Comparison of ENCODE assay signal across 24 mouse cellular contexts in genomic region chr6:50301121-50301520, GRCm38 (mm10). TPM values are rescaled to one million over a fixed set of nuclear protein-coding genes. Genes with fewer than 3 reads are reported as not detected.
DNase-seq lines count a peak whose midpoint lies in the region; ATAC-seq and TF ChIP-seq lines count a peak whose summit lies in the region.
"Had no signal": no experiment of that assay in that cellular context is flagged by ENCODE, and none has a peak within 500 bp of the region (broad histone marks: within the 10 kb centered on the region; RNA-seq: fewer than 3 reads in every experiment).

No protein-coding gene starts in this region.

- peak; percentile 80 for ATAC-seq in midbrain, embryonic 13.5 days
- no peak for ATAC-seq in midbrain, embryonic 11.5 days (ENCODE audit: low FRiP score)
- ATAC-seq in midbrain, embryonic 15.5 days (replicated peaks) = peak; percentile 87
- peak; percentile 65; the same call in 1 of the 2 replicates for ATAC-seq in midbrain, postnatal 0 days (ENCODE audit: low FRiP score)
- ATAC-seq in liver, embryonic 12.5 days = no peak
- ATAC-seq: activated CD4-positive, CD25-positive, alpha-beta regulatory T cell, adult 4 months; forebrain, embryonic 13.5 days; forebrain, embryonic 15.5 days; Patski had no signal

- DNase-seq in midbrain, embryonic 11.5 days (ENCODE audit: low spot score, missing footprints) = no peak
- DNase-seq in brain, embryonic 14.5 days (ENCODE audit: low read depth) = peak; percentile 64
- DNase-seq in midbrain, postnatal 0 days (ENCODE audit: low spot score) = no peak
- DNase-seq in cerebellum, adult 11 months = no peak
- no peak for DNase-seq in layer of hippocampus, adult 8-10 months (ENCODE audit: low spot score in 2 of 2)
- DNase-seq: adrenal gland, adult 8-10 months; adrenal gland, postnatal 14 days; adrenal gland, postnatal 36 days; cerebellum, adult 11-12 months; cerebellum, adult 2 months; cerebellum, adult 9-10 months; cerebellum, postnatal 10 days; cerebellum, postnatal 25 days; forebrain, postnatal 0 days had no signal

- H3K9me3 ChIP-seq in midbrain, embryonic 13.5 days = no peaks in the 10 kb centered on the region
- no peaks in the 10 kb centered on the region for H3K9me3 ChIP-seq in midbrain, embryonic 11.5 days (ENCODE audit: control insufficient read depth, low read length)
- no peaks in the 10 kb centered on the region for H3K9me3 ChIP-seq in midbrain, embryonic 15.5 days
- no peaks in the 10 kb centered on the region for H3K9me3 ChIP-seq in midbrain, postnatal 0 days (ENCODE audit: low read length)
- no peaks in the 10 kb centered on the region for H3K9me3 ChIP-seq in liver, embryonic 12.5 days (replicated peaks)
- H3K9me3 ChIP-seq: embryonic facial prominence, embryonic 10.5 days; embryonic facial prominence, embryonic 12.5 days; forebrain, embryonic 13.5 days; forebrain, embryonic 15.5 days; G1E had no signal

- 54% methylated on average over 7 of the region's 7 CpGs for WGBS in midbrain, embryonic 13.5 days
- 92% methylated on average over 7 of the region's 7 CpGs for WGBS in midbrain, embryonic 11.5 days
- WGBS in midbrain, embryonic 15.5 days = 35% methylated on average over 7 of the region's 7 CpGs
- 46% methylated on average over 7 of the region's 7 CpGs for WGBS in midbrain, postnatal 0 days
- WGBS in liver, embryonic 12.5 days (ENCODE audit: insufficient replicate concordance) = 86% methylated on average over 7 of the region's 7 CpGs

- no peaks in the 10 kb centered on the region for H3K27me3 ChIP-seq in midbrain, embryonic 13.5 days
- H3K27me3 ChIP-seq in midbrain, embryonic 11.5 days (ENCODE audit: control insufficient read depth, insufficient read depth, low read length) = no peaks in the 10 kb centered on the region
- H3K27me3 ChIP-seq in midbrain, embryonic 15.5 days (replicated peaks) = no peaks in the 10 kb centered on the region
- H3K27me3 ChIP-seq in midbrain, postnatal 0 days (ENCODE audit: insufficient read depth, low read length) = no peaks in the 10 kb centered on the region
- H3K27me3 ChIP-seq in liver, embryonic 12.5 days (replicated peaks) = no peaks in the 10 kb centered on the region
- H3K27me3 ChIP-seq: embryonic facial prominence, embryonic 12.5 days; forebrain, embryonic 13.5 days; forebrain, embryonic 15.5 days; Patski had no signal

- H3K4me3 ChIP-seq in midbrain, embryonic 13.5 days (replicated peaks) = no peak overlapping the region
- H3K4me3 ChIP-seq in midbrain, embryonic 11.5 days (ENCODE audit: low read depth, low read length) = no peak overlapping the region
- peak overlapping the region; percentile 1; the same call in 1 of the 2 replicates for H3K4me3 ChIP-seq in midbrain, embryonic 15.5 days
- no peak overlapping the region for H3K4me3 ChIP-seq in midbrain, postnatal 0 days (ENCODE audit: low read depth, low read length)
- no peak overlapping the region for H3K4me3 ChIP-seq in liver, embryonic 12.5 days
- H3K4me3 ChIP-seq: embryonic facial prominence, embryonic 10.5 days; embryonic facial prominence, embryonic 12.5 days; forebrain, embryonic 13.5 days; forebrain, embryonic 15.5 days had no signal

- no peak for TF ChIP-seq CTCF in brain, embryonic 14.5 days (IDR thresholded peaks at IDR 0.05; ENCODE audit: borderline replicate concordance, extremely low read depth, insufficient read depth, insufficient read length)
- no peak for TF ChIP-seq CTCF in midbrain, postnatal 0 days (IDR thresholded peaks at IDR 0.05)

- H3K27ac ChIP-seq in midbrain, embryonic 13.5 days = 0 out of 2 replicates have a peak overlapping the region, but pooled peaks have one; percentile 30
- H3K27ac ChIP-seq in midbrain, embryonic 11.5 days (ENCODE audit: low read depth, low read length) = no peak overlapping the region
- H3K27ac ChIP-seq in midbrain, embryonic 15.5 days = peak overlapping the region; percentile 24; the same call in 1 of the 2 replicates
- no peak overlapping the region for H3K27ac ChIP-seq in midbrain, postnatal 0 days (ENCODE audit: low read depth, low read length)
- H3K27ac ChIP-seq in liver, embryonic 12.5 days = no peak overlapping the region
- H3K27ac ChIP-seq: embryonic facial prominence, embryonic 10.5 days; embryonic facial prominence, embryonic 12.5 days; forebrain, embryonic 13.5 days; forebrain, embryonic 15.5 days had no signal

- no peak for TF ChIP-seq POLR2A in brain, embryonic 14.5 days (IDR thresholded peaks at IDR 0.05; ENCODE audit: borderline replicate concordance, extremely low read depth, insufficient read depth, insufficient read length, poor library complexity, severe bottlenecking)

- peaks cover 8% of the 10 kb centered on the region; the same call in 1 of the 2 replicates for H3K4me1 ChIP-seq in midbrain, embryonic 13.5 days (replicated peaks)
- H3K4me1 ChIP-seq in midbrain, embryonic 11.5 days (ENCODE audit: control insufficient read depth, insufficient read depth, low read length) = no peaks in the 10 kb centered on the region
- peaks cover 7% of the 10 kb centered on the region; the same call in 1 of the 2 replicates for H3K4me1 ChIP-seq in midbrain, embryonic 15.5 days
- H3K4me1 ChIP-seq in midbrain, postnatal 0 days (ENCODE audit: insufficient read depth, low read length) = no peaks in the 10 kb centered on the region
- 0 out of 2 replicates have a peak, but pooled peaks cover under 1% of the 10 kb centered on the region for H3K4me1 ChIP-seq in liver, embryonic 12.5 days
- H3K4me1 ChIP-seq: embryonic facial prominence, embryonic 10.5 days; embryonic facial prominence, embryonic 12.5 days; forebrain, embryonic 13.5 days; forebrain, embryonic 15.5 days had no signal

- H3K36me3 ChIP-seq in midbrain, embryonic 13.5 days = no peaks in the 10 kb centered on the region
- H3K36me3 ChIP-seq in midbrain, embryonic 11.5 days (ENCODE audit: control insufficient read depth, insufficient read depth, low read length) = no peaks in the 10 kb centered on the region
- H3K36me3 ChIP-seq in midbrain, embryonic 15.5 days (replicated peaks) = no peaks in the 10 kb centered on the region
- H3K36me3 ChIP-seq in midbrain, postnatal 0 days (ENCODE audit: insufficient read depth, low read length) = no peaks in the 10 kb centered on the region
- no peaks in the 10 kb centered on the region for H3K36me3 ChIP-seq in liver, embryonic 12.5 days
- H3K36me3 ChIP-seq: forebrain, embryonic 15.5 days; G1E had no signal

- H3K4me2 ChIP-seq in midbrain, embryonic 13.5 days (replicated peaks) = no peak overlapping the region
- no peak overlapping the region for H3K4me2 ChIP-seq in midbrain, embryonic 11.5 days
- peak overlapping the region; percentile 15; the same call in 1 of the 2 replicates for H3K4me2 ChIP-seq in midbrain, embryonic 15.5 days
- no peak overlapping the region for H3K4me2 ChIP-seq in midbrain, postnatal 0 days (ENCODE audit: low read depth, low read length, poor library complexity, severe bottlenecking)
- no peak overlapping the region for H3K4me2 ChIP-seq in liver, embryonic 12.5 days
- H3K4me2 ChIP-seq: embryonic facial prominence, embryonic 12.5 days; forebrain, embryonic 13.5 days; forebrain, embryonic 15.5 days had no signal

- no peak overlapping the region for H3K9ac ChIP-seq in midbrain, embryonic 13.5 days (replicated peaks)
- no peak overlapping the region for H3K9ac ChIP-seq in midbrain, embryonic 11.5 days (ENCODE audit: low read length)
- H3K9ac ChIP-seq in midbrain, embryonic 15.5 days = no peak overlapping the region
- no peak overlapping the region for H3K9ac ChIP-seq in midbrain, postnatal 0 days (replicated peaks; ENCODE audit: low read length, poor library complexity, severe bottlenecking)
- H3K9ac ChIP-seq in liver, embryonic 12.5 days = no peak overlapping the region
- H3K9ac ChIP-seq: embryonic facial prominence, embryonic 12.5 days; forebrain, embryonic 13.5 days; forebrain, embryonic 15.5 days; forebrain, postnatal 0 days had no signal

RNA-seq across cellular contexts. Expression of gene Gsdme, which starts 37.5 kb away (rescaled TPM):
- polyA plus RNA-seq in midbrain, embryonic 13.5 days (2015; fragmentation: Nextera tagmentation; extraction: Ambion mirVana) = 64.9 and 71.6 TPM in 2 replicates
- polyA plus RNA-seq in midbrain, embryonic 11.5 days (2014; fragmentation: Nextera tagmentation; extraction: Ambion mirVana) = 52.9 and 55.2 TPM in 2 replicates
- 17.3 and 21.3 TPM in 2 replicates for polyA plus RNA-seq in brain, embryonic 14.5 days (2012; rRNA removed)
- polyA plus RNA-seq in midbrain, embryonic 15.5 days (2015; fragmentation: Nextera tagmentation; extraction: Ambion mirVana) = 78.0 and 85.3 TPM in 2 replicates
- total RNA-seq in midbrain, postnatal 0 days (2014; rRNA removed) = 22.7 and 25.8 TPM in 2 replicates
- polyA plus RNA-seq in midbrain, postnatal 0 days (2015; fragmentation: Nextera tagmentation; extraction: Ambion mirVana) = 88.6 and 89.5 TPM in 2 replicates
- 18.2 and 18.7 TPM in 2 replicates for polyA plus RNA-seq in liver, embryonic 12.5 days (2016; fragmentation: Nextera tagmentation; extraction: Ambion mirVana)
- 10 to 100 TPM; 10.1 to 13.6 (median 10.9) TPM for total RNA-seq in layer of hippocampus, adult 8-10 months (2022)

Comparison
In these comparisons a context has a peak if more than half of its experiments do, and no peak if none do; other contexts are left out.
1. ATAC-seq: peak in midbrain, embryonic 13.5 days (single experiment), midbrain, embryonic 15.5 days (single experiment) and midbrain, postnatal 0 days (single experiment); none in midbrain, embryonic 11.5 days (single experiment) and liver, embryonic 12.5 days (single experiment).
2. H3K27ac ChIP-seq: peak in midbrain, embryonic 13.5 days (single experiment) and midbrain, embryonic 15.5 days (single experiment); none in midbrain, embryonic 11.5 days (single experiment), midbrain, postnatal 0 days (single experiment) and liver, embryonic 12.5 days (single experiment).